Mouse (Mus musculus) liver, embryonic 15.5 days (tissue): ENCODE results near the gene Cyp2a12. TPM values are rescaled to one million over a fixed set of nuclear protein-coding genes. Genes with fewer than 3 reads are reported as not detected.

ENCODE experiments used
- polyA plus RNA-seq: library from polyadenylated mRNA; unstranded; fragments of >200 nt; fragmentation: Nextera tagmentation; extraction: Ambion mirVana; gene quantifications from 2 replicates; pipeline ENCODE4 v1.2.1, GENCODE M21; 2015

The Cyp2a12 gene
- polyA plus RNA-seq, 1 experiment from 2014 or later = 9.1 TPM

Other genes starting within 250 kb of the Cyp2a12 start
- not detected in 2 replicates for gene Cyp2g1, start 220.2 kb upstream of the Cyp2a12 start, polyA plus RNA-seq
- 1.1 and 2.1 TPM in 2 replicates for gene Cyp2a5, start 193.8 kb upstream of the Cyp2a12 start, polyA plus RNA-seq
- gene Cyp2a22, start 89.7 kb upstream of the Cyp2a12 start, polyA plus RNA-seq = 1.2 and 1.9 TPM in 2 replicates
- gene Cyp2f2, start 90.8 kb downstream of the Cyp2a12 start, polyA plus RNA-seq = 1.3 and 1.9 TPM in 2 replicates
- not detected in 2 replicates for gene Cyp2t4, start 124.6 kb downstream of the Cyp2a12 start, polyA plus RNA-seq
- gene Egln2, start 137.7 kb downstream of the Cyp2a12 start, polyA plus RNA-seq = 29.2 and 37.3 TPM in 2 replicates
- gene Rab4b, start 149.8 kb downstream of the Cyp2a12 start, polyA plus RNA-seq = 21.2 and 23.0 TPM in 2 replicates
- gene Gm21983, start 152.0 kb downstream of the Cyp2a12 start, polyA plus RNA-seq = not detected in 2 replicates
- gene Mia, start 152.1 kb downstream of the Cyp2a12 start, polyA plus RNA-seq = 0.61 and 1.5 TPM in 2 replicates
- gene BC024978, start 166.7 kb downstream of the Cyp2a12 start, polyA plus RNA-seq = 0.79 and 1.0 TPM in 2 replicates
- 79.3 and 89.6 TPM in 2 replicates for gene Snrpa, start 167.2 kb downstream of the Cyp2a12 start, polyA plus RNA-seq
- gene Itpkc, start 199.6 kb downstream of the Cyp2a12 start, polyA plus RNA-seq = 1.7 and 2.1 TPM in 2 replicates
- gene Coq8b, start 203.9 kb downstream of the Cyp2a12 start, polyA plus RNA-seq = 23.8 and 26.5 TPM in 2 replicates
- 2.0 and 2.6 TPM in 2 replicates for gene Numbl, start 229.4 kb downstream of the Cyp2a12 start, polyA plus RNA-seq